Mouse (Mus musculus) cerebellum, adult 9-11 months (tissue): ENCODE data around the gene 1700015F17Rik.

Experiments
- DNase-seq: peaks from one replicate; pipeline ENCODE4 v3.0.0; 2022

Gene 1700015F17Rik

GRCm38 (mm10) chr5:5423081-5423480 lies 55.9 kb downstream of the 1700015F17Rik start:
- no peak for DNase-seq

GRCm38 (mm10) chr5:5421439-5421838 lies 57.5 kb downstream of the 1700015F17Rik start:
- DNase-seq: no peak

GRCm38 (mm10) chr5:5419992-5420455 lies 58.9 kb downstream of the 1700015F17Rik start, which contains the start of gene Cdk14:
TSS of gene Cdk14 (minus strand) at chr5:5420312.
- no peak for DNase-seq

GRCm38 (mm10) chr5:5419253-5419652 lies 59.7 kb downstream of the 1700015F17Rik start:
- no peak for DNase-seq

GRCm38 (mm10) chr5:5414835-5415234 lies 64.1 kb downstream of the 1700015F17Rik start:
- no peak for DNase-seq

- no peak for DNase-seq
Measured at GRCm38 (mm10) chr5:5411886-5412285, 67.1 kb downstream of the 1700015F17Rik start.

- DNase-seq: no peak
Measured at GRCm38 (mm10) chr5:5401986-5402385, 77.0 kb downstream of the 1700015F17Rik start.

- DNase-seq: no peak
Measured at GRCm38 (mm10) chr5:5392786-5393185, 86.2 kb downstream of the 1700015F17Rik start.
